Mouse (Mus musculus) CH12.LX (cell line): ENCODE results near the gene Msh2.

Experiments
- CHD2 ChIP-seq: IDR thresholded peaks from 2 replicates; pipeline ENCODE4 v1.6.1; 2011; ENCODE audit warnings: low read length, improper control_type of control experiment
- CTCF ChIP-seq, 2 experiments: IDR thresholded peaks in 1 of 2; conservative IDR thresholded peaks in 1 of 2; 2 replicates each; pipeline ENCODE4 v1.5.1; 2011 to 2012; ENCODE audit warnings: low read depth in 2 of 2, low read length in 2 of 2, improper control_type of control experiment in 1 of 2, inconsistent platforms in 1 of 2, mild to moderate bottlenecking in 1 of 2, moderate library complexity in 1 of 2
- E2F4 ChIP-seq: IDR thresholded peaks from 2 replicates; pipeline ENCODE4 v1.6.1; 2011; ENCODE audit warnings: low read depth, low read length, improper control_type of control experiment; ENCODE audit not compliant: insufficient replicate concordance
- GABPA ChIP-seq: IDR thresholded peaks from 2 replicates; pipeline ENCODE4 v1.6.1; 2012; ENCODE audit warnings: low read depth, low read length, improper control_type of control experiment, inconsistent platforms; ENCODE audit not compliant: insufficient replicate concordance
- JUND ChIP-seq: conservative IDR thresholded peaks from 2 replicates; pipeline ENCODE4 v1.6.1; 2011; ENCODE audit warnings: low read depth, low read length, improper control_type of control experiment
- MAFK ChIP-seq: IDR thresholded peaks from 2 replicates; pipeline ENCODE4 v1.6.1; 2011; ENCODE audit warnings: low read length, improper control_type of control experiment; ENCODE audit not compliant: insufficient replicate concordance
- MXI1 ChIP-seq: IDR thresholded peaks from 2 replicates; pipeline ENCODE4 v1.6.1; 2011; ENCODE audit warnings: mild to moderate bottlenecking, low read depth, low read length, improper control_type of control experiment
- MYC ChIP-seq: IDR thresholded peaks from 2 replicates; pipeline ENCODE4 v1.6.1; 2011; ENCODE audit warnings: low read depth, mild to moderate bottlenecking, improper control_type of control experiment, low read length
- NRF1 ChIP-seq: IDR thresholded peaks from 2 replicates; pipeline ENCODE4 v1.6.1; 2014; ENCODE audit warnings: low read depth, mild to moderate bottlenecking, inconsistent platforms, low read length, improper control_type of control experiment, moderate library complexity
- POLR2A ChIP-seq: IDR thresholded peaks from 2 replicates; pipeline ENCODE4 v1.6.1; 2011; ENCODE audit warnings: low read depth, mild to moderate bottlenecking, improper control_type of control experiment, low read length
- RAD21 ChIP-seq: IDR thresholded peaks from 2 replicates; pipeline ENCODE4 v1.6.1; 2011; ENCODE audit warnings: low read depth, mild to moderate bottlenecking, low read length, improper control_type of control experiment, moderate library complexity
- RCOR1 ChIP-seq: conservative IDR thresholded peaks from 2 replicates; pipeline ENCODE4 v1.6.1; 2012; ENCODE audit warnings: low read depth, mild to moderate bottlenecking, inconsistent platforms, low read length, improper control_type of control experiment
- TCF12 ChIP-seq: IDR thresholded peaks from 2 replicates; pipeline ENCODE4 v1.6.1; 2014; ENCODE audit warnings: low read depth, mild to moderate bottlenecking, inconsistent platforms, low read length, improper control_type of control experiment
- ZNF384 ChIP-seq: IDR thresholded peaks from 2 replicates; pipeline ENCODE4 v1.6.1; 2012; ENCODE audit warnings: low read depth, low read length, improper control_type of control experiment, inconsistent platforms

DNA sequence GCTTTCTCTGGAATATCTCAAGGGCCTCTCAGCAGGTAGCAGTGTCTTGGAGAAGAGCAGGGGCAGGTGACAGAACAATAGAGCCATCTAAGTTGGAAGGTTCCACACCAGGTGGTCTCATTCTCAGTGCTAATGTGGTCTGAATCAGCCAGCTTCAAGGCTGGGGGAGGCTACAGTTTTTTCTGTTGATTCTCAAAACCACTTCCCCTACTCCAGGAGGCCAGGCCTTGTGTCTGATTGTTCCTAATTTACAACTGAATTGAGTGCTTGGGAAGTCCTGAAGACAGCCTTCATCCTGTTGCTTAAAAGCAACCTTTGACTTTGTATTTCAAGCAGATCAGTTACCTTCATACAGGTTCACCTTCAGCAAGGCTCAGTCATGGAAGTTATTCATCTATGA lies 7.9 kb upstream of the Msh2 start:
- TF ChIP-seq RAD21 (no peak), GABPA (no peak), POLR2A (no peak), ZNF384 (no peak), RCOR1 (no peak), MXI1 (no peak), TCF12 (no peak), MYC (no peak), CTCF (conservative IDR thresholded peaks at IDR 0.05 in 1 of 2, IDR thresholded peaks at IDR 0.05 in 1 of 2; ENCODE audit: low read depth in 2 of 2, low read length in 2 of 2) (no peak), JUND (no peak), MAFK (no peak), E2F4 (no peak), NRF1 (no peak), CHD2 (no peak)
